Mouse (Mus musculus) limb, embryonic 12.5 days (tissue): ENCODE results near the gene Cog2. TPM values are rescaled to one million over a fixed set of nuclear protein-coding genes. Genes with fewer than 3 reads are reported as not detected.

Experiments
- ATAC-seq: fragments of 200-750 bp; cut with Nextera tagmentation; 2 replicates; pipeline ENCODE4 v1.8.0; 2017; ENCODE audit warnings: low read depth, moderate TSS enrichment; ENCODE audit not compliant: insufficient number of reproducible peaks, insufficient read depth, low FRiP score, low TSS enrichment
- H3K27ac ChIP-seq: fragments of 300-500 bp; sonication (generic); 2 replicates; pipeline ENCODE4 v1.5.1; 2016; ENCODE audit warnings: mild to moderate bottlenecking, moderate library complexity
- H3K27me3 ChIP-seq: fragments of 300-500 bp; sonication (generic); 2 replicates; pipeline ENCODE4 v1.6.1; 2016; ENCODE audit warnings: mild to moderate bottlenecking, moderate library complexity
- H3K36me3 ChIP-seq: fragments of 300-500 bp; sonication (generic); 2 replicates; pipeline ENCODE4 v1.6.1; 2016; ENCODE audit warnings: mild to moderate bottlenecking, moderate library complexity
- H3K4me1 ChIP-seq: fragments of 300-500 bp; sonication (generic); replicated peaks from 2 replicates; pipeline ENCODE4 v1.6.1; 2016
- H3K4me2 ChIP-seq: fragments of 300-500 bp; sonication (generic); 2 replicates; pipeline ENCODE4 v1.6.1; 2016; ENCODE audit warnings: mild to moderate bottlenecking, moderate library complexity
- H3K4me3 ChIP-seq: fragments of 300-500 bp; sonication (generic); replicated peaks from 2 replicates; pipeline ENCODE4 v1.5.1; 2016; ENCODE audit warnings: mild to moderate bottlenecking
- H3K9ac ChIP-seq: fragments of 300-500 bp; sonication (generic); replicated peaks from 2 replicates; pipeline ENCODE4 v1.6.1; 2016; ENCODE audit warnings: mild to moderate bottlenecking, moderate library complexity
- H3K9me3 ChIP-seq: fragments of 300-500 bp; sonication (generic); 2 replicates; pipeline ENCODE4 v1.6.1; 2016; ENCODE audit warnings: mild to moderate bottlenecking, moderate library complexity
- WGBS: fragments of 180-500 bp; shearing (Covaris S2); methylation state at CpG from one replicate; pipeline ENCODE4 v1.1.7; 2016; 5-methylcytosine and 5-hydroxymethylcytosine counted together
- polyA plus RNA-seq: library from polyadenylated mRNA; unstranded; fragments of >200 nt; fragmentation: Nextera tagmentation; extraction: Ambion mirVana; gene quantifications from 2 replicates; pipeline ENCODE4 v1.2.1, GENCODE M21; 2016

Cog2 gene
- polyA plus RNA-seq, 1 experiment from 2014 or later: 42.8 TPM

GRCm38 (mm10) chr8:124517142-124517541 lies 3.4 kb upstream of the Cog2 start:
- no peak overlapping the region for H3K4me2 ChIP-seq
- H3K4me3 ChIP-seq: no peak overlapping the region
- ATAC-seq: no peak
- H3K9me3 ChIP-seq: no peaks in the 10 kb centered on the region
- no peaks in the 10 kb centered on the region for H3K36me3 ChIP-seq
- H3K4me1 ChIP-seq: peaks cover 10% of the 10 kb centered on the region
- 71% methylated on average over 6 of the region's 6 CpGs for WGBS
- no peak overlapping the region for H3K9ac ChIP-seq
- peaks cover 11% of the 10 kb centered on the region for H3K27me3 ChIP-seq
- H3K27ac ChIP-seq: no peak overlapping the region

GRCm38 (mm10) chr8:124521946-124522345 lies 1.4 kb downstream of the Cog2 start:
- 88% methylated on average over 6 of the region's 6 CpGs for WGBS
- peaks cover 10% of the 10 kb centered on the region for H3K4me1 ChIP-seq
- ATAC-seq: no peak
- peaks cover 10% of the 10 kb centered on the region for H3K27me3 ChIP-seq
- H3K4me3 ChIP-seq: peak overlapping the region; percentile 91
- peak overlapping the region; percentile 83; the same call in 1 of the 2 replicates for H3K9ac ChIP-seq
- H3K27ac ChIP-seq: no peak overlapping the region
- H3K36me3 ChIP-seq: peaks cover 26% of the 10 kb centered on the region
- H3K4me2 ChIP-seq: peak overlapping the region; percentile 91
- no peaks in the 10 kb centered on the region for H3K9me3 ChIP-seq

- no peak overlapping the region for H3K4me3 ChIP-seq
- peaks cover 9% of the 10 kb centered on the region for H3K4me1 ChIP-seq
- no peaks in the 10 kb centered on the region for H3K9me3 ChIP-seq
- H3K27me3 ChIP-seq: no peaks in the 10 kb centered on the region
- no peak overlapping the region for H3K4me2 ChIP-seq
- 90% methylated on average over 11 of the region's 11 CpGs for WGBS
- no peak overlapping the region for H3K9ac ChIP-seq
- H3K36me3 ChIP-seq: peaks cover 66% of the 10 kb centered on the region
- ATAC-seq: no peak
- no peak overlapping the region for H3K27ac ChIP-seq
Measured at GRCm38 (mm10) chr8:124526261-124526660, 5.7 kb downstream of the Cog2 start.

GRCm38 (mm10) chr8:124530076-124530475 lies 9.5 kb downstream of the Cog2 start:
- no peaks in the 10 kb centered on the region for H3K27me3 ChIP-seq
- no peaks in the 10 kb centered on the region for H3K4me1 ChIP-seq
- H3K9ac ChIP-seq: no peak overlapping the region
- no peak overlapping the region for H3K4me3 ChIP-seq
- peaks cover 94% of the 10 kb centered on the region for H3K36me3 ChIP-seq
- no peak overlapping the region for H3K4me2 ChIP-seq
- H3K9me3 ChIP-seq: no peaks in the 10 kb centered on the region
- WGBS: 91% methylated on average over 14 of the region's 14 CpGs
- no peak overlapping the region for H3K27ac ChIP-seq
- no peak for ATAC-seq

GRCm38 (mm10) chr8:124530556-124530955 lies 10.0 kb downstream of the Cog2 start:
- Histone ChIP-seq H3K4me2 (no peak overlapping the region), H3K36me3 (peaks cover 96% of the 10 kb centered on the region), H3K9ac (no peak overlapping the region), H3K4me1 (no peaks in the 10 kb centered on the region), H3K27ac (no peak overlapping the region), H3K9me3 (no peaks in the 10 kb centered on the region), H3K27me3 (no peaks in the 10 kb centered on the region), H3K4me3 (no peak overlapping the region)
- 91% methylated on average over 7 of the region's 7 CpGs for WGBS
- ATAC-seq: no peak

- ATAC-seq: no peak
- WGBS: 86% methylated on average over 4 of the region's 4 CpGs
- Histone ChIP-seq H3K9ac (no peak overlapping the region), H3K4me1 (no peaks in the 10 kb centered on the region), H3K36me3 (peaks cover 96% of the 10 kb centered on the region), H3K4me3 (no peak overlapping the region), H3K4me2 (no peak overlapping the region), H3K27ac (no peak overlapping the region), H3K9me3 (no peaks in the 10 kb centered on the region), H3K27me3 (no peaks in the 10 kb centered on the region)
Measured at GRCm38 (mm10) chr8:124530996-124531395, 10.4 kb downstream of the Cog2 start.

- Histone ChIP-seq H3K27ac (no peak overlapping the region), H3K4me2 (no peak overlapping the region), H3K4me3 (no peak overlapping the region), H3K27me3 (no peaks in the 10 kb centered on the region), H3K4me1 (no peaks in the 10 kb centered on the region), H3K9ac (no peak overlapping the region), H3K36me3 (peaks cover 91% of the 10 kb centered on the region), H3K9me3 (no peaks in the 10 kb centered on the region)
- 90% methylated on average over 3 of the region's 3 CpGs for WGBS
- ATAC-seq: no peak
Measured at GRCm38 (mm10) chr8:124532626-124533025, 12.1 kb downstream of the Cog2 start.

- Histone ChIP-seq H3K36me3 (peaks cover 94% of the 10 kb centered on the region), H3K9me3 (no peaks in the 10 kb centered on the region), H3K27ac (no peak overlapping the region), H3K4me2 (no peak overlapping the region), H3K27me3 (no peaks in the 10 kb centered on the region), H3K4me3 (no peak overlapping the region), H3K9ac (no peak overlapping the region), H3K4me1 (no peaks in the 10 kb centered on the region)
- WGBS: 93% methylated on average over 5 of the region's 5 CpGs
- no peak for ATAC-seq
Measured at GRCm38 (mm10) chr8:124535451-124535850, 14.9 kb downstream of the Cog2 start.

GRCm38 (mm10) chr8:124540906-124541305 lies 20.3 kb downstream of the Cog2 start:
- 94% methylated on average over 12 of the region's 12 CpGs for WGBS
- Histone ChIP-seq H3K27ac (no peak overlapping the region), H3K27me3 (no peaks in the 10 kb centered on the region), H3K9ac (no peak overlapping the region), H3K36me3 (peaks cover 95% of the 10 kb centered on the region), H3K4me2 (no peak overlapping the region), H3K4me1 (no peaks in the 10 kb centered on the region), H3K4me3 (no peak overlapping the region), H3K9me3 (no peaks in the 10 kb centered on the region)
- ATAC-seq: no peak

- WGBS: 94% methylated on average over 4 of the region's 4 CpGs
- Histone ChIP-seq H3K36me3 (peaks cover 97% of the 10 kb centered on the region), H3K9me3 (no peaks in the 10 kb centered on the region), H3K4me3 (no peak overlapping the region), H3K4me1 (no peaks in the 10 kb centered on the region), H3K4me2 (no peak overlapping the region), H3K9ac (no peak overlapping the region), H3K27me3 (no peaks in the 10 kb centered on the region), H3K27ac (no peak overlapping the region)
- no peak for ATAC-seq
Measured at GRCm38 (mm10) chr8:124542001-124542400, 21.4 kb downstream of the Cog2 start.

- H3K27me3 ChIP-seq: no peaks in the 10 kb centered on the region
- no peak overlapping the region for H3K27ac ChIP-seq
- peaks cover 99% of the 10 kb centered on the region for H3K36me3 ChIP-seq
- H3K4me1 ChIP-seq: no peaks in the 10 kb centered on the region
- no peak overlapping the region for H3K4me3 ChIP-seq
- no peak for ATAC-seq
- H3K9me3 ChIP-seq: no peaks in the 10 kb centered on the region
- 98% methylated on average over 5 of the region's 5 CpGs for WGBS
- H3K4me2 ChIP-seq: no peak overlapping the region
- H3K9ac ChIP-seq: no peak overlapping the region
Measured at GRCm38 (mm10) chr8:124543272-124543671, 22.7 kb downstream of the Cog2 start.

GRCm38 (mm10) chr8:124546371-124546770 lies 25.8 kb downstream of the Cog2 start:
- H3K36me3 ChIP-seq: peaks cover 97% of the 10 kb centered on the region
- 93% methylated on average over 6 of the region's 6 CpGs for WGBS
- H3K4me1 ChIP-seq: no peaks in the 10 kb centered on the region
- H3K27me3 ChIP-seq: no peaks in the 10 kb centered on the region
- no peak overlapping the region for H3K27ac ChIP-seq
- H3K4me3 ChIP-seq: no peak overlapping the region
- ATAC-seq: no peak
- H3K4me2 ChIP-seq: no peak overlapping the region
- H3K9me3 ChIP-seq: no peaks in the 10 kb centered on the region
- no peak overlapping the region for H3K9ac ChIP-seq
